Mouse (Mus musculus): ENCODE data around the gene Kdm2b. TPM values are rescaled to one million over a fixed set of nuclear protein-coding genes. Genes with fewer than 3 reads are reported as not detected.

Gene Kdm2b
- total RNA-seq, 2 experiments from 2014 or later, result 49.0 to 60.4 TPM

DNA sequence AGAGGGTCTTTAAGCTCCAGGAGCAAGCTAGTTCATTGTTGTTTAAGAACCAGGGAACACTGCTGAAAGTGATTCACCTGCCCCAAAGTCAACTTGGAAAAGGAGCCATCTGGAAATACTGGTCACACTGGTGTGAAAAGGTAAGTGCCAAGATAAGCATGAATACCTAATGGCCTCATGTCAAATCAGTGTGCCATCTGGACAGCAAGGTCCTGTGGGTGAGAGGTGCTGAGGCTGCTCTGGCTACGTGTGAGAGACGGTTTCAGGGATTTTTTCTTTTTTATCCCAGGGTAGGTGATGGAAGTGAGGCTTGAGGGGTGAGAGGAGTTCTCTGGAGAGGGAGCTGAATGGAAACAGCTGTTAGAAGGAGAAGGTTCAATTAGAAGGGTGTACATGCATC lies 116.0 kb downstream of the Kdm2b start:
- no peak for ATAC-seq (replicated peaks; ENCODE audit: poor library complexity)

DNA sequence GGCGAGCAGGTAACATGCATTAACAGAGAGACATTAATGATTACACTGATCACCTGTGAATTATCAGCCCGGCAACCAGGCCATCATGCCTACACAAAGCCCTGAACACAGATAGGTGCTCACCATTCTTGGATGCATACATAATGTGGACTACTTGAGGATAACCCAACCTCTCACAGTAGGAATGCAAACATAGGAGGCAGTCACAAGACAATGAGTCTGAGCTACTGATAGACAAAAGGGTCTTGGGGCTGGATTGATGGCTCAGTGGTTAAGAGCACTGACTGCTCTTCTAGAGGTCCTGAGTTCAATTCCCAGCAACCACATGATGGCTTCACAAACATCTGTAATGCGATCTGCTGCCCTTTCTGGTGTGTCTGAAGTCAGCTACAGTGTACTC lies 117.0 kb downstream of the Kdm2b start:
- ATAC-seq (replicated peaks; ENCODE audit: poor library complexity), result no peak

DNA sequence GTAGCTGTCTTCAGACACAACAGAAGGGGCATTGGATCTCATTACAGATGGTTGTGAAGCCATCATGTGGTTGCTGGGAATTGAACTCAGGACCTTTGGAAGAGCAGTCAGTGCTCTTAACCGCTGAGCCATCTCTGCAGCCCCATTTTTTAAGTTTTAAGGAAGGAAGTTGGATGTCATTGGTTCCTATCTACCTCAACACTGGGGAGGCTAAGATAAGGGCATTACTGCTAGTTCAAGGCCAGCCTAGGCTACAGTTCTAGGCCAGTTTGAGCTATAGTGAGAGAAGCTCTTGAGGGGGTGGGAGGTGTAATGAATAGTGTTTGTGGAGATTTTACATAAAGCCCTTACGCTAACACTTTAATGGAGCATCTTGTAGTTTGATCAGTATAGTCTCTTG lies 126.6 kb downstream of the Kdm2b start:
- no peak for ATAC-seq (replicated peaks; ENCODE audit: poor library complexity)

DNA sequence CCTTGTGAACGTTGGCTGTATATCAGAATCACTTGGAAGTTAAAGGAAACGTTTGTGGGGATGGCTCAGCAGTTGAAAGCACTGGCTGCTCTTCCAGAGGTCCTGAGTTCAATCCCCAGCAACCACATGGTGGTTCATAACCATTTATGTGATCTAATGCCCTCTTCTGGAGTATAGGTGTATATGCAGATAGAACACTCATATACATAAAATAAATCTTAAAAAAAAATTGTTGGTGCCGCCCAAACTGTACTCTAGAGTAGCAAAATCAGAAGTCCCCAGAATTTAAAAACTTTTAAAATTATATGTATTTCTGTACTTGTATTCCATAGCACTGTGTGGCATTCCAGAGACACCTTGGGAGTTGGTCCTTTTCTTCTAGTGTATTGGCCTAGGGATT lies 133.8 kb downstream of the Kdm2b start:
- ATAC-seq (replicated peaks; ENCODE audit: poor library complexity), result peak; percentile 72

DNA sequence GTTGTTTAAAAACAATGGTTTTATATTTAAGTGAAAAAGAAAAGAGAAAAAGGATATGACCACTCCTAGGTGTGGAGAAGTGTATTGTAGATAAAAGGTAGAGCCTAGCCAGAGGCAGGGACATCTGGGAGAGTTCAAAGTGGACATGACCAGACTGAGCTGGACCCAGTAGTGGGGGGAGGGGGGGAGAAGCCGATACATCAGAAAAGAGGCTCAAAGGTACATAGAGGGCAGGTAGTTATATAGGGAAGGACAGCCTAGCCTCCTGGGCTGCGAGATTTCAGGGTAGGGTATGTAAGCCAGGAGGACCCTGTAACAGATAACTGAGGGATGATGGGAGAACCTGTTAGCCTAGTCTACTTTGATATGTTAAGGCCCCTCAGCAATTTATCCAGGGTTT lies 137.0 kb downstream of the Kdm2b start:
- no peak for ATAC-seq (replicated peaks; ENCODE audit: poor library complexity)

DNA sequence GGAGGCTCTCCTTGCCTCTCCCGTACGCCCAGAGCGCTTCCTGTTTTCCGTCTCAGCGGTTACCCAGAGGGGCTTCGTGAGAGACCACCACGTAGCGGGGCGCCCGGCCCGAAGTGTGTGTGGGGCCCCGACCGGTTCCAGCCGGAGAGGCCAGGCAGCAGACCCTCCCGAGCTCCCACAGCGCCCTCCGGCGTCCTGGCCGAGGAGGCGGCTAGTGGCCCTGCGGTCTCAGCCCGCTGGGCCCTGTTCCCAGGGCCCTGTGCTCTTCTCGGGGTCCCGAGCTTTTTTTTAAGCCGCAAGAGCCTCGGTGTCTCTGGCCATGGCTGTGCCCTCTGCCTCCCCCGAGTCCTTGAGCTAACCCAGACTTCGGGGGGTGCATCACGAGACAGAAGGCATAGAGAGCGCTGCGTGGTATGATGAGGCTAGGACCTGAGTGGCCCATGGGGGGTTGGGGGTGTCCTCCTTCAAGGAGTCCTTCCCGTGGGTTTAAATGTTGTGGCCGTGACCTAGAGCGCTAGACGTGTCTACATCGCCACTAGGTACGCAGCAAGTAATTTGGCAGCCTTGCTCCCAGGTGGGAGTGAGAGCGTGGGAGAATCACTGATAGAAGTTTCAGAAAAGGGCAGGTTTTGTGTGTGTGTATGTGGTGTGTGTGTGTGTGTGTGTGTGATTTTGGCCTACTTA lies 139.2 kb downstream of the Kdm2b start:
- ATAC-seq (replicated peaks; ENCODE audit: poor library complexity), result peak; percentile 75

DNA sequence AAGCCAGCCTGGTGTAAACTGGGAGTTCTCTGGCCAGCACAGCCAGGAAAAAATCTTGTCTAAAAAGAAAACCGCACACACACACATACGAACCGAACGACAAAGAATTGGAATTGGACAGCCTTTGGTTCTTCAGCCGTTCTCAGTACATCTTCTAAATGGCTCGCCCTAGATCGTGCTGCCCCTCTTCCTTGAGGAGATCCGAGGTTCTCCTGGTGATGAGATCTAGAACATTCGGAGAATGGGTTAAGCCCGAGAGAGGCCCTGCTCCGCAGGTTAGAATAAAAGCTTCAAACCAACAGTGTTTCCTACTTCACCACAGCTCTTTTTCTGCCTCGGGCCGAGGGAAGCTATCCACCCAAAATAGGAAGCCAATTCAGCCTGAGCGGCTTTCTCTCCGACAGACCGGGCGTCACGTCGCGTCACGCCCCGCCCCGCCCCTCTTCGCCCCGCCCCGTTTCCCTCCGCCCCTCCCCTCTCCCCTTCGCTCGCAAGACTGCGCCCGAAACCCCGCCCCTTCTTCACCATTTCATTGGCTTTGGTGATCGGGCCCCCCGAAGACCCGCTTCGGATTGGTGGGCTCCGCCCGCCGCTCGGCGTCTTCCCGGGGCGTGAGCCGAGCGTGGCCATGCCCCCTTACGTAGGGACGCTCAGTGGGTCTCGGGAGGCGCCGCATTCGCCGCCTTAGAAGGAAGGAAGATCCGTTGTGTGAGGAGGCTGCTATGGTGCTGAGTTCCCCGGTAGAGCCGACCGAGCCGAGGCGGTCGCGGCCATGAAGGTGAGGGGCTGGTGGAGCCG lies 139.9 kb downstream of the Kdm2b start, which contains the start of gene Rnf34:
Rnf34 (plus strand) TSS at position 528 of the 798 bp plus-strand sequence.
- ATAC-seq (replicated peaks; ENCODE audit: poor library complexity), result peak; percentile 96

DNA sequence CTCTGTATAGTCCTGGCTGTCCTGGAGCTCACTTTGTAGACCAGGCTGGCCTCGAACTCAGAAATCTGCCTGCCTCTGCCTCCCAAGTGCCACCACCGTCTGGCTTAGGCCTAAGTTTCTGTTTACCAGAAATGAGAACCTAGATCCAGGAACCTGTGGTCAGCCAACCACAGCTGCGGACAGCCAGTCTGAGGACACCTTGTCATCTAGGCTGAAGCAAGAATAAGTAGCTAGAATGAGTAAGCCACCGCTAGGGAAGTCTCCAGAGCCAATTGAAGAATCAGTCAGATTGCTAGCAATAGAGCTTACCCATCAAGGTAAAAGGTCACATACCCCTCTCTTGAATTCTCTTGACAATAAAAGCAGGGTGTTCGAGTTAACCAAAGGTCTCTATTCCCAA lies 145.8 kb downstream of the Kdm2b start:
- peak; percentile 82 for ATAC-seq (replicated peaks; ENCODE audit: poor library complexity)

DNA sequence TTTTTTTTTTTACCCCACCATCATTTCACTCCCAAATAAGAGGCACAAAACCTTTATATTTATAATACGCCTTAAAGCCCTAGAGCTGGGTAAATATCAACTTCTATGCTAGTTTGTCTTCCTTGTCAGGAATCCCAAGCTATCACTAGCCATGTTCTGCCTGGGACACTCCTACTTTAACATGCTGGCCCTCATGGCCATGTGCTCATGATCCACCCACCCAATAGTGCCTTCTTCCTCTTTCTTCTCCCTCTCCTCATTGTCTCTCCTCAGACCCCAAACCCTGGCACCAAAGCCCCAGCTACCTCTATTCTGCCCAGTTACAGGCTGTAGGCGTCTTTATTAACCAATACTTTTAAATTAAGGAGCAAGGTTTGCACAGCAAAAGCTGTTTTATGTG lies 148.5 kb downstream of the Kdm2b start:
- ATAC-seq (replicated peaks; ENCODE audit: poor library complexity), result no peak

DNA sequence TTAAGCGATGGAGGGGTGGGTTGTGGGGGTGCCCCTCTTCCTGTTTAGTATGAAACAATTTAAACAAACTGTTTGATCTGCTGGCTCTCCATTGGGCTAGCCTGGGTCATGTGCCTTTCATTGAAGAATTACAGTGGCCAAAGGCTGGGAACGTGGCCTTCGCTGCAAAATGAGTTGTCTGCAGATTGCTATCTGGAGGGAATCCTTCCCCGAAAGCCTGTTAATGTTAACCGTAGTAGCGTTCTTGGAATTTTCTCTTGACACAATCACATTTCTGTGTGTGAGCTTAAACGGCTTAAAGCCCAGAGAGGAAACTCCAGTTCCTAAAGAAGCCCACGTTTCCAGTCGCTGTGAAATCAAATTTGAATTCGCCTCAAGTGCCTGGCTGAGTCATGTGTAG lies 156.6 kb downstream of the Kdm2b start:
- ATAC-seq (replicated peaks; ENCODE audit: poor library complexity), result no peak

DNA sequence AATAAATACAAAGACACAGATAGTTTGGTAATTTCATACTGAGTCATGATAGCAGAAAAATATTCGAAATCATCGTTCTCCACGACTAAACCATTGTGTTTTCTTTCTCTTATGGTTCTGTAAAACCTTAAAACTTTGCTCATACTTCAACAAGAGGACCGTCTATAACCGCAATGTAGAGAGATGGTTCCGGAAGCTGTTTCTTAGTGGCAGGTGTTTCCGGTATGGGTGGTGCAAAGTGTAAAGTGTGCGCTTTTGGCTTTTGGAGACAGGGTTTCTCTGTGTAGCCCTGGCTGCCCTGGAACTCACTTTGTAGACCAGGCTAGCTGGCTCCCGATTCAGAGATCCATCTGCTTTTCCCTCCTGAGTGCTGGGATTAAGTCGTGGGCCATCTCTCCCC lies 157.1 kb downstream of the Kdm2b start:
- ATAC-seq (replicated peaks; ENCODE audit: poor library complexity), result 0 out of 2 replicates have a peak, but pooled peaks have one; percentile 26

DNA sequence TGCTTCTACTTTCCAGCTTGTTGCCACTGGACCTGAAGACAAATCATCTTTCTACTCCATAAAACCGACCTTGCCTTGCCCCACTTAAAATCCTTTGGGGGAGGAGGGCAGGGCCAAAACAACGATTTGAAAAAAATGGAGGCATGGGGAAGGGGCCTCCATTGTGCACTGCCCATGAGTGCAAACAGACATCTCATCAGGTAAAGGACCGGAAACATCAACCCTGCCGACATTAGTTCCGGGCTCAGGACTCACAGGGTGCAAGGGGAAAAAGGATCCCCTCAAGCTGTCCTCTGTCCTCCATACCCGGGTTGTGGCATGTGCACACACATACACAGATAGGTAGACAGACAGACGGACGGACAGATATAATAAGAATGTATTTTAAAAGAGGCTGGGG lies 164.5 kb downstream of the Kdm2b start:
- no peak for ATAC-seq (replicated peaks; ENCODE audit: poor library complexity)

DNA sequence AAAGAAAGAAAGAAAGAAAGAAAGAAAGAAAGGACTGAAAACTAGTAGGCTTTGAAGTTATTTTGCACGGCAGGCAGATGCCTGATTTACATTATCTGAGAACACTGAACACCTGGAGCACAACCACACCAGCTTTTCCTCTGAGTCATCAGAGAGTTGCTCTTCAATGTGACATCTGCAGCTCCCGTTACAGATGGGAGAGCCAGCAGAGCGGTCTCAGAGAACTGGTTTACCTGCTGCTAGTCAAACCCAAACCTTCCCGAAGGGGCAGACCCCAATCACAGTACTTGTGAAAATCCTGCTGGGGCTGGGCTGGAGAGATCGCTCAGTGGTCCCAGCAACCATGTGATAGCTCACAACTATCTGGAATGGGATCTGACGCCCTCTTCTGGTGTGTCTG lies 165.2 kb downstream of the Kdm2b start:
- no peak for ATAC-seq (replicated peaks; ENCODE audit: poor library complexity)

DNA sequence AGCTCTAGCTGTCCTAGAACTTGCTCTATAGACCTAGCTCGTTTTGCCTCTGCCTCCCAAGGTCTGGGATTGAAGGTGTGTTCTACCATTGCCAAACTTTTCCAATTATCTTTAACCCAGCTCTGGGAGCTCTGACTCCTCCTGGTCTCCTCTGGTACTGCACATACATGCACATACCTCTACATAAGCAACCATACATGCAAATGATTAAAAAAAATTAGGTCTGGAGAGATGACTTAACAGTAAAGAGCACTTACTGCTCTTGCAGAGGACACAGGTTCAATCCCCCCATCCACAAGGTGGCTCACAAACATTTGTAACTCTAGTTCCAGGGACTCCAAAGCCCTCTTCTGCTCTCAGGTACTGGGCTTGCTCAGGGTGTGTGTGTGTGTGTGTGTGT lies 165.6 kb downstream of the Kdm2b start:
- ATAC-seq (replicated peaks; ENCODE audit: poor library complexity), result no peak

DNA sequence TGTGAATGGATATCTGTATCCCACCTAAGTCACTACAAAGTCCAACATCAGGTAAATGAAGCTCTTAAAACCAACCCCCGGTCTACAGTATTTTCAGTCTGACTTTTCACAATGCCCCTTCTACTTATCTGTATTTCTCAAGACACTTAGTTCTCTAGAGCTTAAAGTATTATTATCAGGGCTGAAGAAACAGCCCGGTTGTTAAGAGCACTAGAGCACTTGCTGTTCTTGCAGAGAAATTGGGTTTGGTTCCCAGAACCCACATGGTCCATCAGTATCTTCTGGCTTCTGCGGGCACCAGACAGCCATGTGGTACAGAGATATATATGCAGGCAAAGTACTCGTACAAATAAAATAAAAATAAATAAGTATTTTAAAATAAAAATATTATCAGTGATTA lies 167.2 kb downstream of the Kdm2b start:
- ATAC-seq (replicated peaks; ENCODE audit: poor library complexity), result no peak

DNA sequence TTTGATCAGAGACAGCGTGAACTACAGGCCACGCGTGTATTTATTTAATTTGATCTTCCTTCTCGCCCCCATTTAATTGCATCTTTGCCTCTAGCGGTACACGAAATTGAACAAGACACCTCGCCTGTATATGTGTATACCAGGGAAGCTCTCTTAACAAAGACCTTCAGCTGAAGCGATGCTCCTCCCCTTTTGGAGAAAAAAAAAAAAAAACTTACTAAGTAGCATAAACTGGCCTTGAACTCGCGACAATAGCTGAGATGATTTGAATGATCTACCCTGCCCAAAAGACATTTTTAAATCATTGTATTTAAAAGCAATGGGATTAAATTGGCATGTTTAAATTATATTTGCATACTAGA lies 168.1 kb downstream of the Kdm2b start:
- peak; percentile 35 for ATAC-seq (replicated peaks; ENCODE audit: poor library complexity)

DNA sequence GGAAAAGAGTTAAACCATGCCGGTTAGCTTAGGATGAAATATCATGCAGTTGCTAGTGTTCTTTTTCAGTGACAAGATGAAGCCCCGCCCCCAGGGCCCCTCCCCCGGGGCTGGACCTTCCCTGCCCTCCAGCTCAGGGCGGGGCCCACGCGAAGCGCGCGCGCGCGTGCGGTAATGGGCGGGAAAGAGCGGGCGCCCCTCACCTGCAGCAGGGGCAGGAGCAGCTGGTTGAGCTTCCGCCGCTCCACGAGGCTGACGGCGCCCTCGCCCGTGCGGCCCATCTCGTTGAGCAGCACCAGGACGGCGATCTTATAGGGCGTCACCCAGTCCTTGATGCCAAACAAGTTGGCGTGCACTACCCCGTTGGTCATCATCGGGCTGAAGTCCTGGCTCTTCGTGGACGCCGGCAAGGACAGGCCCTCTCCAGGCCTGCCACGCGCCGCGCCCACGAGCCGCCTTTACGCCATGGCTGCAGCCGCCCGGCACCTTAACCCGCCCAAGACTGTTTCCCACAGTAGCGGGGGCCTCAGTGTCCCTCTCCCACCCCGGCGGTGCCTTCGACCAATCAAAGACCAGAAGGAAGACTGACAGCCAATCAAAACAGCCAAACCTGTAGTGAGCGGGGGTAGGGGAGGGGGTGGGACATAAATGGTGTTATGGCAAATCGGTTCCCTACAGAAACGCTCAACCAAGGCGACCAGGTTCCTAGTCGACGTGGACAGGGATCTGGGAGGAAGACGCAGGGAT lies 168.7 kb downstream of the Kdm2b start, which contains the start of gene Anapc5:
Anapc5 (minus strand) TSS at position 563 of the 747 bp plus-strand sequence.
- ATAC-seq (replicated peaks; ENCODE audit: poor library complexity), result peak; percentile 96

Other genes with a start within 250 kb of the Kdm2b start
- 29.4 and 30.7 TPM in 2 replicates for gene Camkk2, start 210.4 kb downstream of the Kdm2b start, total RNA-seq (2015)
- 23.2 and 34.3 TPM in 2 replicates for gene Camkk2, start 210.4 kb downstream of the Kdm2b start, total RNA-seq (2017)
- gene Anapc5, start 168.5 kb downstream of the Kdm2b start, total RNA-seq (2015), result 193 and 210 TPM in 2 replicates
- 298 and 322 TPM in 2 replicates for gene Anapc5, start 168.5 kb downstream of the Kdm2b start, total RNA-seq (2017)
- 7.9 and 10.1 TPM in 2 replicates for gene Rnf34, start 139.8 kb downstream of the Kdm2b start, total RNA-seq (2015)
- 12.7 and 15.6 TPM in 2 replicates for gene Rnf34, start 139.8 kb downstream of the Kdm2b start, total RNA-seq (2017)
- 66.5 and 68.6 TPM in 2 replicates for gene Orai1, start 25.3 kb upstream of the Kdm2b start, total RNA-seq (2015)
- gene Orai1, start 25.3 kb upstream of the Kdm2b start, total RNA-seq (2017), result 13.5 and 20.8 TPM in 2 replicates
- gene Morn3, start 57.2 kb upstream of the Kdm2b start, total RNA-seq (2015), result not detected in 2 replicates
- gene Morn3, start 57.2 kb upstream of the Kdm2b start, total RNA-seq (2017), result not detected in 2 replicates
- 0.42 and 1.4 TPM in 2 replicates for gene Tmem120b, start 78.6 kb upstream of the Kdm2b start, total RNA-seq (2015)
- gene Tmem120b, start 78.6 kb upstream of the Kdm2b start, total RNA-seq (2017), result 1.4 and 1.6 TPM in 2 replicates
- gene Rhof, start 142.9 kb upstream of the Kdm2b start, total RNA-seq (2015), result 0.42 and 1.0 TPM in 2 replicates
- gene Rhof, start 142.9 kb upstream of the Kdm2b start, total RNA-seq (2017), result 0.54 and 1.1 TPM in 2 replicates
- gene Setd1b, start 152.4 kb upstream of the Kdm2b start, total RNA-seq (2015), result 27.5 and 28.3 TPM in 2 replicates
- gene Setd1b, start 152.4 kb upstream of the Kdm2b start, total RNA-seq (2017), result 1.9 and 3.1 TPM in 2 replicates
- 22.3 and 23.9 TPM in 2 replicates for gene Psmd9, start 179.6 kb upstream of the Kdm2b start, total RNA-seq (2015)
- gene Psmd9, start 179.6 kb upstream of the Kdm2b start, total RNA-seq (2017), result 15.2 and 19.4 TPM in 2 replicates
- gene Hpd, start 192.9 kb upstream of the Kdm2b start, total RNA-seq (2015), result not detected in 2 replicates
- gene Hpd, start 192.9 kb upstream of the Kdm2b start, total RNA-seq (2017), result not detected in 2 replicates